Mouse (Mus musculus) heart, adult 18-20 months (tissue): ENCODE results near the gene Mark2. TPM values are rescaled to one million over a fixed set of nuclear protein-coding genes. Genes with fewer than 3 reads are reported as not detected.

Experiments used
- DNase-seq, 2 experiments: peaks; one replicate each; pipeline ENCODE4 v3.0.0; 2021 to 2022; ENCODE audit warnings: mixed read lengths in 1 of 2
- total RNA-seq, 2 experiments: library from RNA; stranded (reverse); gene quantifications; 2 replicates each; pipeline ENCODE4 v1.2.3; 2021

The Mark2 gene
- total RNA-seq, 2 experiments from 2014 or later: 43.3 to 49.9 TPM

DNA sequence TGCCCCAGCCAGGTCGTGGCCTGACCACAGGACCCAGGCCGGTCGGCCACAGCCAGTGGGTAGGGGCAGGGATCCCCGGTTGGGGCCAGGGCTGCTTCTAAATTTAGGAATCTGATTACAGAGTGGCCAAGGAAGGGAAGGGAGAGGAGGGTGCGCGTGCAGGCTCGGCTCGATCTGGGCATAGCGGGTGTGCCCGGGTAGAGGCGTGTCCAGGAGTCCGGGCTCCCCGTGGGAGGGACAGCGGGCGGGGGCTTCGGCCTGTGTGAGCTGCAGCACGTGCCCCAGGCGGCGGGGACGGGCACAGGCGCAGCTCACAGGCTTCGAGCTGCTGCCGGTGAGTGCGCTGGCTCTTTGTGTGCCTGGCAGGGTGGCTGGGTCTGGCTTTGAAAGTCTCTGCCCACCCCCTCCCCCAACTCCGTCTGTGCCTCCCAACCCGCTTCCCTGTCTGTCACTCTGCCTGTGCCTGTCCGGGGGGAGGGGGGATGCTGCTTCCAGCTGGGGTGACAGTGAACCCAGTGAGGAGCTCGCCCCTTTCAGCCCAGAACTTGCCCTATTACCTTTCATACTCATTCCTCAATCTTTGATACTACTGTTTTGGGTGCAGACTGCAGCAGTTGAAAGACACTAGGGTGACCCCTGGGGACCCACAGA lies 74.4 kb downstream of the Mark2 start, which contains the start of gene Rcor2:
Rcor2 (plus strand) TSS at position 235 of the 651 bp plus-strand sequence.
- DNase-seq: peak; percentile 81 to 92

DNA sequence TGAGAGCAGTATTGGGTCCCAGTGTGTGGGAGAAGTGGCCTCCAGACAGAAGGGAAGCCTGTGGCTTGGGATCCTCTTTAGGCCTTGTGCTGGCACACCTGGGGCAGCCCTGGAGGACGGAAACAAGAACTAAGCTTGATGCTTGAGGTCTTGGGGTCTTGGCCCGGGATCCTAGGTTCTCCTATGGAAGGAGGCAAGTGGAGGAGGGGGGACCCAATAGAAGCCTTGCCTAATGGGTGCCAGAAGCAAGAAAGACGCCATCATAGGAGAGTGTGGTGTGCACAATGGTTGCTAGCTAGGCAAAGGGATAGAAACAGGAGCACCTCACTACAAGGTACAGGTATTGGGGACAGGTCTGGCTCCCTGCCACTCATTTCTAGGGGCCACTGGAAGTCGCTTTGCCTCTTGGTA lies 75.2 kb downstream of the Mark2 start:
- DNase-seq: peak in 1 of 2 experiments; percentile 48

DNA sequence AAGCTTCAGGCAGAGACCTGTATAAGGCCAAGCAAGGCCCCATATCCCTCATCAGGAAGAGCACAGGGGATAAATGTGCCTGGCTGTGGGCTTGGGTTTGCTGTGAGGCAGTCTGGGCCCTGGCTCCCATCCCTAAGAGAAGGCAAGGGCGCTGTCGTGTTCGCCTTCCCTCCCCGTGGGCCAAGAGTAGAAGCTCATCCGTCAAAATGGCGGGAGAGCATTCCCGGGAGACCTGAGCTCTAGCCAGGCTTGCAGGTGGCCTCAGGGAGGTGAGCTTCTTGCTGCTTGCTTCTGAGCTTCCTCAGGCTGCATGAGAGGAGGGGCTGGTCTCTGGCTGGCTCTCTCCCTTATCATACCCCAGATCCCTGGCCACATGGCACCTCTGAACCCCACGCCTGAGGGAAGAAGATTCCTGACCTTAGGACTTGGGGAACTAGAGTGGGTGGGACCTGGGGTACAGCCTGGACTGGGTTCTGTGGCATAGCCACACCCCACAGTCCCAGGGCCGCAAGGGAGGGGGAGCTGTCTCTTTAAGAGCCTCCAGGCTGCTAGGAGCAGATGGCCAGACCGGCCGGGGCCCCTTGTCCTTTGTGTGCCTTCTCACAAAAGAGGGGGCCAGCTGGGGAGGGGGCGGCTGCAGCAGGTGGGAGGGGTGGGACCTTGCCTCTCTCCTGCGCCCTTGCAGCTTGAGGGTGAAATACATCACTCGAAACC lies 76.0 kb downstream of the Mark2 start:
- peak in 1 of 2 experiments; percentile 28 for DNase-seq

DNA sequence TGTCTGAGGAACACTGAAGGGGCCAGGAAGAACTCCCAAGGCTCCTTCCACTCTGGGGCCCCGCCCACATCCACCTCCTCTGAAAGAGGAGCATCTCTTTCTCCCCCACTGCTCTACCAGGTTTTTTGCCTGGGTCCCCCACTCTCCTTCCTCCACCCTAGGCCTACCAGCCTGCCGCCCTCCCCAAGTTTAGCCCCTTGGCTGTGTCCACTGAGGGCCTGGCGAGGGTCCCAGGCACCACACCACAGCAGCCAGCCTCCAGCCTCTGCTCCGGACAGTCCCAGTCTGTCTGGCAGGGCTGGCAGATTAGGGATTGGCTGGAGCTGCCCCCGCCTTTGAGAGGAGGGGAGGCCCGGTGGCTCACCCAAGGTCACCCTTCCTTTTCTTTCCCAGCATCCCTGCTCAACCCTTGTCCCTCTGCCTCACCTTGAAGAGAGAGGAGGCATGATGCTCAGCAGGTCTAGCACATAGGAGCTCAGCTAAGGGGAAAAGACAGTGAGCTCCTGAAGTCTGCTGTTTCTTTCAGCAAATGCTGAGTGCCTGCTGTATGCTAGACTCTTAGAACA lies 76.8 kb downstream of the Mark2 start:
- peak; percentile 61 to 75 for DNase-seq

DNA sequence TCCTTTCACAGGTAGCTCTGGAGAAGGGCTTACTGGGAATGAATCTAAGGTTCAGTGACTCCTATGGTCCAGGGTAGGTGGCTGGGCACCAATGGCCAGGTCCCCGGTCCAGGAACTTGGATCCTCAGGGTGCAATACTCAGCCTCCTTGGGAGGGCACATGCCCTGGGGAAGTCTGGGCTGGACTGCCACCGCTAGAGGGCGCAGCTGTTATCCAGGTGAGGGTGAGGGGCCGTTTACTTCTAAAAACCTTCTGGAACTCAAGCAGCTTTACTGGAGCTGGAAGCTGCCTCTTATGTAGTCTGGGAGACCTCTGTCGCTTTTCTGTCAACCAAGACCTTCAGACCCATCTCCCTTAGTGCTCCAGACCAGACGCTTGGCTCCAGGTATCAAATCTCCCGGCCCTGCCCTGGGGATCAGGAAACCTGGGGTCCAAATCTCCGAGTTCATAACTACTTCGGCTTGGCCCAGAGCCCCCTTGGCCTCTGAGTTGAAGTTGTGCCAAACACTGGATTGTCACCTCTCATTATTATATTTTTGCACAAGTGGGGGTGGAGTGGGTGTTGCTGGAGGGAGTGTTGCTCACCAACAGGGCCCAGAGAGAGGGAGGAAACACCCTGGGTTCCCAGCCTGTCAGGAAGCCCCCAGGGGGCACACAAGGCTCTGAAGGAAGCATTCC lies 77.4 kb downstream of the Mark2 start:
- DNase-seq: peak; percentile 80 to 93

DNA sequence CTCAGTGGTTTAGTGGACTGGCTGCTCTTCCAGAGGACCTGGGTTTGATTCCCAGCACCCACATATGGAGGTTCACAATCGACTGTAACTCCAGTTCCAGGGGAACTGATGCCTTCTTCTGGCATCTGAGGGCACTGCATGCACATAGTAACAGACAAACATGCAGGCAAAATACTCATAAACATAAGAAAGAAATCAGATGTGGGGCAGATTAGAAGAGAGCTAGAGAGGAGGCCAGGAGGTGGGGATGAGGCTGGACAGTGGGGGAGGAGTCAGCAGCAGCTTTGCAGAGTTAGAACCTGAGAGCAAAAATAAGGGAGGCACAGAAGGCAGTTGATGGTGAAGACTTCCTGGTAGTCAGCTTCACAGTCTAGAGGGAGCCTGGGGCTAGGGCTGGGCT lies 79.1 kb downstream of the Mark2 start:
- no peak for DNase-seq

DNA sequence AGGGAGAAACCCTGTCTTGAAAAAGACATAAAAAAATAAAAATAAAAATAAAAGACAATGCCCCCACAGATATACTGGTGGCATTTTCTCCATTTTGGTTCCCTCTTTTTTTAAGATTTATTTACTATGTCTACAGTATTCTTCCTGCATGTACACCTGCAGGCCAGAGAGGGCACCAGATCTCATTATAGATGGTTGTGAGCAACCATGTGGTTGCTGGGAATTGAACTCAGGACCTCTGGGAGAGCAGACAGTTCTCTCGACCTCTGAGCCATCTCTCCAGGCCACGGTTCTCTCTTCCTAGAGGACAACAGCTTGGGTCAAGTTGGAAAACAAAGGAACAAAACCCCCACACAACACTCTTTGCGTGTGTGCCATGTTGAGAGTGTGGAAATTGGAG lies 79.7 kb downstream of the Mark2 start:
- no peak for DNase-seq

DNA sequence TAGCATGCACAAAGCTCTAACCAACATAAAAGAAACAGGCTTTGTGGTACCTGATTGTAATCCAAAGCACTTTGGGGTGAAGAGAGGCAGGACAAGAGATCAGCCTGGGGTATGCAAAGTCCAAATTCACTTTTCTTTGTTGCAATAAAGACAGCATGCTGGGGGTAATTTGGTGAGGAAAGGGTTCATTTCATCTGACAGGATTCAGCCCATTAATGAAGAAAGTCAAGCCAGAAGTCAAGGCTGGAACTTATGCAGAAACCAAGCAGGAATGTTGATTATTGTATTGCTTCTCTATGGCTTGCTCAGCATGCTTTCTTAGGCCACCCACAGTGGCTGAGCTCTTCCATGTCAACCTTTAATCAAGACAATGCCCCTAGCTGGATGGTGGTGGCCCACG lies 80.2 kb downstream of the Mark2 start:
- DNase-seq: no peak

DNA sequence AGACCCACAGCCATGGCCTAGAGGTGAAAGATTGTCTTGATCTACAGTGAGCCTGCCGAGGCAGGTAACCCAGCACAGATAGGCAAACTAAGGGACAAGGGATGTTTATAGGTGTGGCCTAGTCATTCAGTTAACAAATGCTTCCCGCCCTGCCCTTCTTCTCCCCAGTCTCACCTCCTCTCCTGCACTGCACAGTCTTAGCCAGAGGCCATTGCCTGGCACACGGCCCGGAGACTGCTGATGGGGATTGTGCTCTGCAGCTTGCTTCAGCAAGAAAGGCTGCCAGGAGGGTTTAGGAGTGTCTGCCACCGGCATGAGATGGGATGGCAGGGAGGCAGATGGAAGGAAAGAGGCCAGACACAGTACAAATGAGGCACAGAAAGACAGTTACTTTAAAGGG lies 83.8 kb downstream of the Mark2 start:
- no peak for DNase-seq

DNA sequence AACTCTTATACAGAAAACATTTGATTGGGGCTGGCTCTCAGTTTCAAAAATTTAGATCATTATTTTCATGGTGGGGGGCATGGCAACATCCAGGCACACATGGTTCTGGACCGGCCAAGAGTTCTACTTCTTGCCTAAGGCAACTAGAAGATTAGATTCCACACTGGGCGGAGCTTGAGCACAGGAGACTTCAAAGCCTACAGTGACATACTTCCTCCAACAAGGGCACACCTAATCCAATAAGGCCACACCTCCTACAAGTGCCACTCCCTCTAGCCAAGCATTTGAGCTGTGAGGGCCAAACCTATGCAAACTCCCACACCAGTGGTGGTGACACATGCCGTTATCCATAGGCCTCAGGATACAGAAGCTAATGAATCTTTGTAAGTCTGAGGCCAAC lies 95.6 kb downstream of the Mark2 start:
- no peak for DNase-seq

DNA sequence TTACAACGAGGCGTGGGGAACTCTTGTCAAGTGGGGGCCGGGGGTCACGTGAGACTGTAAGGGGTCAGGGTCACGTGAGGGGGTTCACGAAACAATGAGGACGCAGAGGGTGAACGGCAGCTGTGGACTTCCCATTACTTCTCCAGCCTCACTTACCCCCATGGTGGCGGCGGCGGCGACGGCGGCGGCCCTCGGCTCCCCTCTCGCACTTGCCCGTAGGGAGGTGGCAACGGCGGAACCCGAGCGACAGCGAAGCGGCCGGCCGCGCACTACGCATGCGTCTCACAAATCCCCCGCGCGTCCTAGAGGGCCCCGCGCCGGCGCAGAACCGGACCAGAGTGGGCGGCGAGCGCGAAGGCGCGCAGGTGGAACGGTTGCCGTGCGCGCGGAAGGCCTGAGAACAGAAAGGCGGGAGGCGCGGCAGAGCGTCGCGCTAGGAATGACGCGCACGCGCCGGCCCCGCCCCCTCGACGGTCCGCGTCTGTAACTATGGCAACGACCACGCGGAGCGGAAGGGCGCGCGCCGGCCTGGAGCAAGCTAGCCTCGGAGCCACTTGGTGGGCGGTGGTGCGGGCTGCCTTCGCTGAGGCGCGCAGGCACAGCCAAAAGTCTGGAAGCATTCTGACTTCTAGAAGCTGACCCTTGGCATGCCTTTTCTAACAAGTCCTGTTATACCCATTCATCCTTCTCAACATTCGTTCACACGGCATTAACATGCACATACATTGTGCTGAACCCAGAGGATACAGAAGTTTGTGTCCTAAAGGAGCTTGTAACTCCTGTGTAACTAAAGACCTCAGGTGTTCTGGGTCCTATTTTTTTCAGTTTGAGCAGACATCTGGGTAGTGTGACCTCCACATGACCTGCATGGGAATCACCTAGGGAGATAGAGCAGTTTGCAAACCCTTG lies 100.6 kb downstream of the Mark2 start, which contains the start of gene Naa40:
Naa40 (minus strand) TSS at position 402 of the 909 bp plus-strand sequence.
- peak; percentile 94 to 95 for DNase-seq

DNA sequence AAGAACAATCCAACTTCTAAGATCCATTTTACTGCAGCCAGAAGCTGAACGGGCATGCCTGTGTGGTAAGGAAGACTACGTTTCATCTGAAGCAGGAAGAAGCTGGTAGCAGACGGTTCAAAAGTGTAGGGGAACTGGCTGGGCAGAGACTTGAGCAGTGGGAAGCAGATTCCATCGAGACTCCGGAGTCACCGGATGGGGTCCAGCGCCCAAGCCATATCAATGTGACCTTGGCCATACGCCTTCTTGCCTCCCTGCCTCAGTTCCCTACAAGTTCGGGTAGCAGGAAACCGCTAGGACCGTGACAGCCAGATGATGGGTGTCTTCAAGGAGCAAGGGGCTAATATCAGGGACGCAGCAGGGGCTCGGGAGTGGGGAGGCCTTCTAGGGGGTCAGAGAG lies 101.4 kb downstream of the Mark2 start:
- DNase-seq: no peak

DNA sequence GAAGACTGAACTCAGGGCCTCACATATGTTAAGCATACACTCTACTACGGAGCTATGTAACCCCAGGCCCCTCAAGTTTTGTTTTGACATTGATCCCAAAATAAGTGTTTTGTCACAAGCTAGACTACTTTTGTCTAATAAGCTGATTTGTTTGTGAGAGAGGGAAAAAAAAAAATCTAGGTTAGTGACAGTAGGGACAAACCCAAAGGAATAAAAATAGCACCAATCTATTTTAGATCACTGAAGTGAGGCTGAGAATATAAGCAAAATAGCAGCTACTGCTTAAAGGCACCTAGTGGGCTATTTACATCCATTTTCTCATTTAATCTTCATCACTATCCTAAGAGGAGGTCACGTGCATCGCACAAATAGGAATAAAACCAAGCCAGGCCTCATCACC lies 102.1 kb downstream of the Mark2 start:
- no peak for DNase-seq

DNA sequence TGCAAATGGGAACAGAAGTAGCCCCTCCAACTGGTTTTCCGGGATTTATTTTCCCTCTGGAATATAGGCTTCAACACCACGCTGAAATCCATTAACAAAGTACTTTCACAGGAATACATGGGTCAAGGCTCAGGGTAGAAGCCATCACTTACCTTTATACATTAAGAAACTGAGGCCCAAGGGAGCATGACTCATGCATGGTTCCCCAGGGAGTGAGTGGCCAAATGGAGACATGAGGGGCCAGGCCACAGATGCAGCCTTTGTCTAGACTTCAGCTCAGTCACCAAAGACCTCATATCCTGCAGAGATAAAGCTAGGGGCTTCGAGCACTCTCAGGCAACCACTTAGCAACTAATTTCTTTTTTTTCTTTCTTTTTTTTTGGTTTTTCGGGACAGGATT lies 104.9 kb downstream of the Mark2 start:
- DNase-seq: no peak

DNA sequence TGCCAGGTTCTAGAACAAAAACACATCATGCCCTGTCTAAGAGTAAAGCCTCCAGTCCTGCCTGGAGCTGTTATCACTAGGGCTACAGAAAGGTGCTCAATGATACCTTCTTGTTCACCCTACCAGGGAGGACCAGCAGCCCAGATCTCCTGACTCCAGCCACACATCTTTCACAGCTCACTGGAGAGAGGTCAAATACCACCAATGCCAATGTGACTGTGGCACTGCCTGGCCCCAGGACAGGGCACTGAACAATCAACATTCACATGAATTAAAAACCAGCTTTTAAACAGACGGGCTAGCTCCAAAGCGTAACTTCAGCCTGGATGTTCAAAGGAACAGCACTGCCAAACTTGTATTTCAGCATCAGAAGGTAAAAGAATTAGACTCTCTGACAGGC lies 105.6 kb downstream of the Mark2 start:
- no peak for DNase-seq

DNA sequence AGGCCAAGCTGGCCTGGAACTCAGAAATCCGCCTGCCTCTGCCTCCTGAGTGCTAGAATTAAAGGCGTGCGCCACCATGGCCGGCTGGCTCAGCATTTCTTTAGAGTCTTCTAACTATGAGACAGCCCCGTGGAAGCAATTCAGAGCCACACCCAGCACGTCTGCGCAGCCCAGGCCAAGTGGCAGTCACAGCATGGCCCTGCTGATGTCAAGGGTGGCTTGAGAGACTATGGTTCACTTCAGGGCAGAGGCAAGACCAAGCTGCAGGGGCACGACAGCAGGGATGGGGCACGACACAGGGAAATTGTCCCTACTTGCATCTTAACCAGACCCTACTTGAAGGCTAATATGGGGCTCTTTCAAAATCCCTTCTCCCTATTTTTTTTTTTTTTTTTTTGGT lies 106.2 kb downstream of the Mark2 start:
- DNase-seq: no peak

DNA sequence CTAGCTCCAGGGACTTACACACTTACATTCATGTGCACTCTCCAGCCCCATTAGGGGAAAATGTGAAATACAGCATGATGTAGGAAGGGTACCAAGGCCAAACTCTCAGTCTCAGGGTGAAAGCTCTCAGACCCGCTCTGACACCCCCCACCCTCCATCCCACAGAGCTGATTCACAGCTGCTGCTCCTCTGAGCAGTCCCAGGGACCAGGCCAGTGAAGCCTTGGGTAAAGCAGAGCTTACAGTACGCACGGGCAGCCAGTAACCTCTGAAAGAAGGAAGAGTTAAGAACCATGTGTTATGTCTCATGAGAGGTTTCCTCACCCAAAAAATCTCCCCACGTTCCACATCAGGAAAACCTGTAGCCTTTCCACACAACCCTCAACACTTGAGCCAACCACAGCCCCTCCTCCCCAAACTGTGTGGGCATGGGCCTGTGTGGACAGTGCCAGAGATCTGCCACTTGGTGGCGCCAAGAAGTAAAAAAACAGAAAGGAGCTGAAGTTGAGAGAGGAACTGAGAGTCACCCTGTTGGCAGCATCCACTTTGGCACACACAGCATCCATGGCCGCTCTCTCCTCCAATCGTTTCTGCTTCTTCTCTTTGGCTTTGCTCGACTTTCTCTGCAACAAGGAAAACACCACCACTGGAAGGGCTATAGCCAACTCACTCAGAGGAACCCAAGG lies 107.0 kb downstream of the Mark2 start:
- DNase-seq: peak; percentile 88 to 90

DNA sequence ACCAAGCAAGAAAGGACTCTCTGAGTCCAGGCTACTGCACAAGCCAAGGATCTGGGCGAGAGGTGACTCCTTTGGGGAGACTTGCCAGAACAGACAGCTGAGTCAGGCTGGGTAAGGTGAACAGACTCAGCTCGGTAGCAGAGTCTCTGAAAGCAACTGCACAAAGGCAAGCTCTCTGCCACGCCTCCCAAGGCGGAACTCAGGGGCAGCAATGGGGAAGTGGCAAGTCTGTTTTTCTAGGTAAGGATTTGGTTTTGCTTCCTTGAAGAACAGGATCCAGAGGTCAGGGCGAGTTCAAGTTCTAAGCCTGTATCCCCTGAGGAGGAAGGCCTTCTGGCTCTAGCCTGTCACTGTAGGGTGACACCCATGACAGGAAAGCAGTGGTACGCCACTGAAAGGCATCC lies 115.1 kb downstream of the Mark2 start:
- peak in 1 of 2 experiments; percentile 37 for DNase-seq
